In the genomic region with DNA sequence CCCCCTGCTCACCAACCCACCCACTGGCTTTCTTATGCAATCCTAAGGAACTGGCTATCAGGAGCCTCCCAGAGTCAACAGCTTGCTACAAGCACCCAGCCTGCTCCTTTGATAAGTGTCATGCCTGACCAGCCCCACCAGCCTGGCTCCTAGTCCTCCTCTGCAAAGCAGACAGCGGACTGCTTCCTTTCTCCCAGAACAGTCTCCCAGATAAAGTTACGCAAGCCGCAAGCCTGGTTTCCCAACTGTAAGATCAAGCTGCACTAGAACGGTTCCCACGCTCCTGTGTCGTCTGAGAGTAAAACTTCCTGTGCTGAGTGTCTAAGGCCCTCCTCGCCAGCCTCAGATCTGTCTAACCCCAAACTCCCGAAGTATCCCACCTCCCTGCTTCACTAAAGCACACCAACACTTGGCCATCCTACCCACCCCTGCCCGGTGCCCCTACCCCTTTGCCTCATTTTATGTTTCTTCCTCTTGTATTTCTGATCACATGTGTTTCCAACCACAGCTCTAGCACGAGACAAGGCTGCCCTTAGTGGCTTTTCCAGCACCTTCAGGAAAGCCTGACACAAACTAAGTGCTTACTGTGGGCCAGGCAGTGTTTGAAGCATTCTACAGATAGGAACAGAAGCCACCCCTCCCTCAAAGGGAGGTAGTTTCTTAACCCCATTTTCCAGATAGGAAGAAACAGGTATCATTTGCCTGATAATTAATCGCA, we compare ENCODE assay signal across 8 mouse cellular contexts. TPM values are rescaled to one million over a fixed set of nuclear protein-coding genes. Genes with fewer than 3 reads are reported as not detected.
DNase-seq lines count a peak whose midpoint lies in the region.

No protein-coding gene starts in this region.

- no peaks in the 10 kb centered on the region for H3K9me3 ChIP-seq in erythroblast, embryonic 14.5 days (ENCODE audit: control insufficient read depth, low read length)

- peak overlapping the region; percentile 7 for H3K4me3 ChIP-seq in erythroblast, embryonic 14.5 days (replicated peaks)

- no peaks in the 10 kb centered on the region for H3K27me3 ChIP-seq in erythroblast, embryonic 14.5 days (ENCODE audit: control insufficient read depth)

- H3K36me3 ChIP-seq in erythroblast, embryonic 14.5 days (ENCODE audit: control insufficient read depth), result no peaks in the 10 kb centered on the region

- peaks cover 63% of the 10 kb centered on the region for H3K4me1 ChIP-seq in erythroblast, embryonic 14.5 days (ENCODE audit: control insufficient read depth)

- DNase-seq in frontal cortex, postnatal 36 days (ENCODE audit: low spot score in 2 of 2), result peak; percentile 29 to 34
- no peak for DNase-seq in frontal cortex, postnatal 14 days (ENCODE audit: low spot score in 2 of 2)
- DNase-seq in ES-CJ7 (ENCODE audit: low read depth, low spot score), result peak; percentile 44
- DNase-seq in kidney, postnatal 10 days, result peak; percentile 25
- DNase-seq in lung, postnatal 14 days, result peak; percentile 60
- DNase-seq in Muller cell, postnatal 12 days (ENCODE audit: inconsistent ontology term), result no peak
- no peak for DNase-seq in cerebellum, postnatal 36 days

RNA-seq across cellular contexts. Expression of a gene that starts 5.3 kb away (rescaled TPM):
- polyA plus RNA-seq in erythroblast, embryonic 14.5 days (2012), result 0.69 and 1.4 TPM in 2 replicates

RNA-seq across cellular contexts. Expression of a gene that starts 46.5 kb away (rescaled TPM):
- polyA plus RNA-seq in erythroblast, embryonic 14.5 days (2012), result 0.06 and 0.52 TPM in 2 replicates

Comparison
In these comparisons a context has a peak if more than half of its experiments do, and no peak if none do; other contexts are left out.
1. DNase-seq: peak in frontal cortex, postnatal 36 days (2 of 2), ES-CJ7 (single experiment), kidney, postnatal 10 days (single experiment) and lung, postnatal 14 days (single experiment); none in frontal cortex, postnatal 14 days (0 of 2), Muller cell, postnatal 12 days (single experiment) and cerebellum, postnatal 36 days (0 of 2).